Mouse (Mus musculus): ENCODE results near the gene Dagla.

DNA sequence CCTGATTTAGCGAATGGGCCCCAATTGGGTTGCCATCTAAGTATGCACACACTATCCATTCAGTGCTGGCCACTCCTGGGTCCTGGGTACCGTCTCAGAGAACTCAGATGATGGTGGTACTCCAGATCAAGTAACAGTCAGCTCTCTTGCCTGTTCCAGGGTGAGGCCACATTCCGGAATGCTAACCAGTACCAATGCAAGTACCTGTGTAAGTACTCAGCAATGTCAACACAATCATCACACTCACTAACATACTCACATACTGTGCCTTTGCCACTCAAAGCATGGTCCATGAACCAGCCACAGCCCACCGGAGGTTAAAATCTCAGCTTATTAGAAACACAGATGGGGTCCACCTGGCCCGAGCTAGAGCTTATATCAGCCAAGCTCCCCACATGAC is 10.7 kb downstream of the Dagla start:
- no peak for TF ChIP-seq CTCF (IDR thresholded peaks at IDR 0.05; ENCODE audit: low read depth)
- no peak for TF ChIP-seq EP300 (IDR thresholded peaks at IDR 0.05; ENCODE audit: low read depth)

All from heart, postnatal 0 days (tissue).